Mouse (Mus musculus) adrenal gland, adult 2 months (tissue): Measurements from ENCODE around the gene Tcl1b2. TPM values are rescaled to one million over a fixed set of nuclear protein-coding genes. Genes with fewer than 3 reads are reported as not detected.
A peak's percentile ranks its signal among the peaks of the same experiment; 100 is the strongest.
"Not testable (repeated sequence)": the region's sequence is repeated elsewhere in the genome, so short reads cannot be mapped to it uniquely, and the experiment has no call there.

Experiments
- DNase-seq: peaks from one replicate; pipeline ENCODE4 v3.0.0; 2021
- polyA plus RNA-seq: library from polyadenylated mRNA; depleted of rRNA; stranded (reverse); fragments of >200 nt; gene quantifications from 2 replicates; pipeline ENCODE4 v1.2.3, GENCODE M21; 2012; rRNA removed
- total RNA-seq, 2 experiments: library from RNA; stranded (reverse); gene quantifications; 2 replicates each; pipeline ENCODE4 v1.2.3; 2021

Tcl1b2 gene
- total and polyA plus RNA-seq, 3 experiments: not detected

- DNase-seq: no peak
Measured at GRCm38 (mm10) chr12:105173366-105173765, 27.6 kb downstream of the Tcl1b2 start.

- DNase-seq: peak; percentile 82
Measured at GRCm38 (mm10) chr12:105174318-105174717, 28.5 kb downstream of the Tcl1b2 start.

GRCm38 (mm10) chr12:105176044-105176443, 30.2 kb downstream of the Tcl1b2 start, which contains the start of gene Tcl1b5:
Gene Tcl1b5 (plus strand): TSS chr12:105176344.
- DNase-seq: not testable (repeated sequence)

DNA sequence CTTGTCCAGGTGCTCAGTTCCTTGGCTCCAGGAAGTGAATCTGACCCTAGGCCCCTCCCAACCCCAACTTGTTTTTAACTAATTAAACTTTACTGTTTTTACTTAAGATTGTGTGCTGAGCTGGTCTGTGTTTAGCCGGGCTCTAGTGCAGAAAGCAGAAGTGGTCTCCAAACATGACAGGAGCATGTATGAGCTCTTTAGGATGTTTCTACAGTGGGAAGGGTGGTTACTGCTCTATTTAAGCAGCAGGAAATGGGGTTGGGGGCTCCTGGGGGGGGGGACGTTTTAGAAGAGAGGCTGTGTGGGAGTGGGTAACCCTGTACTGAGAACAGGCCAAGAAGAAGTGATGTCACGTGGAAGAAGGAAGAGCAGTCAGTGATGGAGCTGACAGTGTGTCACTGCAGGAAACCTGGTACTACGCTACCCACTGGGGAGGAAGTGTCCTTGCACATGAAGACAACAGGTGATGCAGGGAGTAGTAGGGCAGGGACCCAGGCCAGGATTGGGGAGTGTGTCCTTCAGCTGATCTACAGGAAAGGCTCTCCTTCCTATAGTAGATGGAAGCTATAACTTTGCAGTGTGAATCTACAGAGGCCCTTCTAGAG, 35.3 kb downstream of the Tcl1b2 start:
- DNase-seq: not testable (repeated sequence)

DNA sequence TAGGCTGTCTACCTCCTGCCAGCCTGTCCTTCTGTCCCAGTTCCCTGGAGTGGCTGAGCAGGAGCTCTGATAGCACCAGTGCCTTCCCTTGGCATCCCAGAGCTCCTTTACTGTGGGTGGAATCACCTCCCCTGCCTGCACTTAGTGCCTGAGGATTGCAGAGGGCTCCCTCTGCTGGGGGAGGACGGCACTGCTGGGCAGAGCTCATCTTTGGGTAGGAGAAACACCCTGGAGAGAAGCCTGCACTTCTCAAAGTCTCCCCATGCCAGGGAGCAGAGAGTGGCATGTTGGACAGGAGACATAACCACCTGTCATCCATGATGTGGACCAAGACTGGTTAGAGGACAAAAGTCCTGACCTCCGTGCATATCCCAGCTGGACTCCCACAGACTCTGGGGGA, 43.2 kb downstream of the Tcl1b2 start:
- DNase-seq: peak; percentile 32

DNA sequence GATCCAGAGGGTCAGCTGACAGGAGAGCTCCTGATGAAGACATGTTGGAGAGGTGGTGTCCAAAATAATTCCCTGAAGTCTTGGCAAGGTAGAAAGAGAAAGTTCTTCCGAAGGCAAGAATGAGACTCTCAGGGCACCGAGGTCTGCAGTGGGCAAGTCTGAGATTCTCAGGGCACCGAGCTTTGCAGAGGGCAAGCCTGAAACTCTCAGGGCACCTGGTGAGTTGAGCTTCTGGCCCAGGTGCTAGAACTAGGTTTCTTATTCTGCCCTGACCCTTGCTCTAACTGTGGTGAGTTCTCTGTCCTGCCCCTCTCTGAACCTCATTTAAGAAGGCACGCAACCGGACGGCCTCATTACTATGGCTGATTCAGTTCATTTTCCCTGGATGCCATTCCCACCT, 44.9 kb downstream of the Tcl1b2 start, which contains the start of gene Tcl1b3:
Tcl1b3 (plus strand) TSS at position 301 of the 400 bp plus-strand sequence.
- DNase-seq: not testable (repeated sequence)

- DNase-seq: not testable (repeated sequence)
Measured at GRCm38 (mm10) chr12:105199684-105200497, 54.1 kb downstream of the Tcl1b2 start.

- not testable (repeated sequence) for DNase-seq
Measured at GRCm38 (mm10) chr12:105201657-105202056, 55.8 kb downstream of the Tcl1b2 start, which contains the start of gene Tcl1b4. Gene Tcl1b4 (plus strand): TSS chr12:105201957.

Other genes starting within 250 kb of the Tcl1b2 start
- 10 to 100 TPM in 1 of 2 experiments, 1 to 10 TPM in 1; 9.1 to 16.1 TPM for gene Syne3, start 136.2 kb upstream of the Tcl1b2 start, total RNA-seq
- gene Syne3, start 136.2 kb upstream of the Tcl1b2 start, polyA plus RNA-seq: 4.3 and 4.5 TPM in 2 replicates
- 100 to 1,000 TPM; 161 to 186 TPM for gene Glrx5, start 113.3 kb upstream of the Tcl1b2 start, total RNA-seq
- 218 and 257 TPM in 2 replicates for gene Glrx5, start 113.3 kb upstream of the Tcl1b2 start, polyA plus RNA-seq
- not detected for gene Tcl1b1, start 13.7 kb downstream of the Tcl1b2 start, total RNA-seq
- not detected in 2 replicates for gene Tcl1b1, start 13.7 kb downstream of the Tcl1b2 start, polyA plus RNA-seq
- not detected for gene Tcl1b5, start 30.3 kb downstream of the Tcl1b2 start, total RNA-seq
- gene Tcl1b5, start 30.3 kb downstream of the Tcl1b2 start, polyA plus RNA-seq: not detected in 2 replicates
- gene Tcl1b3, start 45.0 kb downstream of the Tcl1b2 start, total RNA-seq: not detected
- gene Tcl1b3, start 45.0 kb downstream of the Tcl1b2 start, polyA plus RNA-seq: not detected in 2 replicates
- gene Tcl1b4, start 55.9 kb downstream of the Tcl1b2 start, total RNA-seq: not detected
- gene Tcl1b4, start 55.9 kb downstream of the Tcl1b2 start, polyA plus RNA-seq: not detected in 2 replicates
- under 1 TPM in 1 of 2 experiments, not detected in 1; 0.45 TPM for gene Tcl1, start 76.8 kb downstream of the Tcl1b2 start, total RNA-seq
- gene Tcl1, start 76.8 kb downstream of the Tcl1b2 start, polyA plus RNA-seq: not detected in 2 replicates
- gene Tunar, start 187.9 kb downstream of the Tcl1b2 start, total RNA-seq: under 1 TPM; 0.32 to 0.41 TPM
- 0.36 and 0.54 TPM in 2 replicates for gene Tunar, start 187.9 kb downstream of the Tcl1b2 start, polyA plus RNA-seq